Mouse (Mus musculus): ENCODE measurements around the gene Pnpla3.

Gene Pnpla3

GRCm38 (mm10) chr15:84214476-84214875 lies 46.8 kb downstream of the Pnpla3 start:
- ATAC-seq (ENCODE audit: insufficient number of reproducible peaks, low FRiP score, low TSS enrichment): no peak

GRCm38 (mm10) chr15:84215273-84215672 lies 47.6 kb downstream of the Pnpla3 start:
- ATAC-seq (ENCODE audit: insufficient number of reproducible peaks, low FRiP score, low TSS enrichment): no peak

GRCm38 (mm10) chr15:84216026-84216425 lies 48.4 kb downstream of the Pnpla3 start:
- no peak for ATAC-seq (ENCODE audit: insufficient number of reproducible peaks, low FRiP score, low TSS enrichment)

GRCm38 (mm10) chr15:84216461-84217084 lies 48.9 kb downstream of the Pnpla3 start:
- ATAC-seq (ENCODE audit: insufficient number of reproducible peaks, low FRiP score, low TSS enrichment): no peak

GRCm38 (mm10) chr15:84217969-84218782 lies 50.5 kb downstream of the Pnpla3 start:
- no peak for ATAC-seq (ENCODE audit: insufficient number of reproducible peaks, low FRiP score, low TSS enrichment)

- ATAC-seq (ENCODE audit: insufficient number of reproducible peaks, low FRiP score, low TSS enrichment): no peak
Measured at GRCm38 (mm10) chr15:84218783-84219271, 51.2 kb downstream of the Pnpla3 start.

GRCm38 (mm10) chr15:84221539-84221938 lies 53.9 kb downstream of the Pnpla3 start:
- ATAC-seq (ENCODE audit: insufficient number of reproducible peaks, low FRiP score, low TSS enrichment): no peak

- ATAC-seq (ENCODE audit: insufficient number of reproducible peaks, low FRiP score, low TSS enrichment): no peak
Measured at GRCm38 (mm10) chr15:84223423-84223822, 55.8 kb downstream of the Pnpla3 start.

GRCm38 (mm10) chr15:84224779-84225178 lies 57.1 kb downstream of the Pnpla3 start:
- ATAC-seq (ENCODE audit: insufficient number of reproducible peaks, low FRiP score, low TSS enrichment): no peak

- no peak for ATAC-seq (ENCODE audit: insufficient number of reproducible peaks, low FRiP score, low TSS enrichment)
Measured at GRCm38 (mm10) chr15:84226918-84227317, 59.3 kb downstream of the Pnpla3 start.

GRCm38 (mm10) chr15:84230661-84231060 lies 63.0 kb downstream of the Pnpla3 start:
- no peak for ATAC-seq (ENCODE audit: insufficient number of reproducible peaks, low FRiP score, low TSS enrichment)

GRCm38 (mm10) chr15:84231113-84231712 lies 63.6 kb downstream of the Pnpla3 start:
- peak; percentile 69 for ATAC-seq (ENCODE audit: insufficient number of reproducible peaks, low FRiP score, low TSS enrichment)

- ATAC-seq (ENCODE audit: insufficient number of reproducible peaks, low FRiP score, low TSS enrichment): peak; percentile 56
Measured at GRCm38 (mm10) chr15:84231721-84232561, 64.3 kb downstream of the Pnpla3 start, which contains the start of gene Parvb. Parvb (plus strand) TSS chr15:84232043.

GRCm38 (mm10) chr15:84232609-84233008 lies 65.0 kb downstream of the Pnpla3 start:
- no peak for ATAC-seq (ENCODE audit: insufficient number of reproducible peaks, low FRiP score, low TSS enrichment)

GRCm38 (mm10) chr15:84234794-84235581 lies 67.4 kb downstream of the Pnpla3 start:
- ATAC-seq (ENCODE audit: insufficient number of reproducible peaks, low FRiP score, low TSS enrichment): no peak

- ATAC-seq (ENCODE audit: insufficient number of reproducible peaks, low FRiP score, low TSS enrichment): no peak
Measured at GRCm38 (mm10) chr15:84235646-84236045, 68.0 kb downstream of the Pnpla3 start.
